Mouse (Mus musculus) intestine, postnatal 0 days (tissue): ENCODE measurements at regions not wholly inside any gene's neighbourhood (a gene's known extent, or its start where the extent isn't known, plus 50 kb on each side); places are given as distances from the start of the nearest gene placed in this dataset.

Experiments
- ATAC-seq: fragments of 200-750 bp; cut with Nextera tagmentation; 2 replicates; pipeline ENCODE4 v1.8.0; 2017; ENCODE audit warnings: mild to moderate bottlenecking, moderate TSS enrichment, moderate library complexity
- H3K27ac ChIP-seq: fragments of 300-500 bp; sonication (generic); 2 replicates; pipeline ENCODE4 v1.5.1; 2014; ENCODE audit warnings: mild to moderate bottlenecking, low read depth, low read length, moderate library complexity
- H3K27me3 ChIP-seq: fragments of 300-500 bp; sonication (generic); replicated peaks from 2 replicates; pipeline ENCODE4 v1.6.1; 2014; ENCODE audit warnings: low read length, mixed read lengths; ENCODE audit not compliant: control insufficient read depth, insufficient read depth
- H3K36me3 ChIP-seq: fragments of 300-500 bp; sonication (generic); 2 replicates; pipeline ENCODE4 v1.6.1; 2014; ENCODE audit warnings: mild to moderate bottlenecking, moderate library complexity; ENCODE audit not compliant: control insufficient read depth, insufficient read depth
- H3K4me1 ChIP-seq: fragments of 300-500 bp; sonication (generic); replicated peaks from 2 replicates; pipeline ENCODE4 v1.6.1; 2014; ENCODE audit warnings: antibody characterized with exemption, low read length, mixed read lengths; ENCODE audit not compliant: control insufficient read depth, insufficient read depth
- H3K4me2 ChIP-seq: fragments of 300-500 bp; sonication (generic); replicated peaks from 2 replicates; pipeline ENCODE4 v1.6.1; 2014; ENCODE audit warnings: low read depth, mild to moderate bottlenecking, moderate library complexity
- H3K4me3 ChIP-seq: fragments of 300-500 bp; sonication (generic); 2 replicates; pipeline ENCODE4 v1.5.1; 2014; ENCODE audit warnings: low read depth, low read length
- H3K9ac ChIP-seq: fragments of 300-500 bp; sonication (generic); 2 replicates; pipeline ENCODE4 v1.6.1; 2014; ENCODE audit warnings: mild to moderate bottlenecking, low read depth, low read length
- H3K9me3 ChIP-seq: fragments of 300-500 bp; sonication (generic); 2 replicates; pipeline ENCODE4 v1.6.1; 2016; ENCODE audit warnings: mixed run types; ENCODE audit not compliant: control insufficient read depth
- CTCF ChIP-seq: sonication (generic); IDR thresholded peaks from 2 replicates; pipeline ENCODE4 v1.5.1; 2016; ENCODE audit warnings: low read depth, mild to moderate bottlenecking, control low read depth, antibody characterized with exemption, moderate library complexity
- WGBS: fragments of 180-500 bp; shearing (Covaris S2); extraction: QIAGEN DNeasy Blood & Tissue Kit; methylation state at CpG from one replicate; pipeline ENCODE4 v1.1.7; 2014; 5-methylcytosine and 5-hydroxymethylcytosine counted together

- TF ChIP-seq CTCF = peak; percentile 64
These were observed 541.6 kb downstream of the Arl4a start for GRCm38 (mm10) chr12:39496203-39496602.

DNA sequence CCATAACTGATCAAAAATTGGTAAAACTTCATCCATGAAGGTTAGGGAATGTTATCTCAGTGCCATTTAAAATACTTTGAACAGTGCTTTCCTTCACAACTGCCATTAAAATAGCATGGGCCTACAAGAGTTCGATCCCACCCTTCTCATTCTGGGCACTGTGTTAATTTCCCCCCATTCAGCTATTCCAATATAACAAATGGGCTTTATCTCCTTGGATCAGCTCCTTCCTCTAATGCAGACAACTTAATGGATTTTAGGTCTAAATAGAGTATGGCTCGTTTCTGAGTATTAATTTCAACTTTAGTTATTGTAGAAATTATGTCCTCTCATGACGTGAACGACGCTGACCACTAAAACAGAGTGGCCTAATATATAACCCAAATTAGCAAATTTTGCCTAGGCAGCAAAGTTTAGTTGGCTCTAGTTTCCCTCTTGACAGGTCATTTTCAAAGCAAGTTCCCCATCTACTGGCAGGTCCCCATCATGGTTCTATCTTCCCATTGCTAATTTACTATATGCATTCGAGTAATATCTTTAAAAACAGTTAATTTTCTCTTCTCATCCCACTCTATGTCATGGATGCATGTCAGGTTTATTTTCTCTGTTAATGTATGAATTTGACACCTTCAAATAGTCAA is 544.1 kb downstream of the Arl4a start:
- Histone ChIP-seq H3K27me3 (no peaks in the 10 kb centered on the region), H3K9ac (no peak overlapping the region), H3K9me3 (no peaks in the 10 kb centered on the region), H3K4me2 (no peak overlapping the region), H3K4me1 (no peaks in the 10 kb centered on the region), H3K36me3 (no peaks in the 10 kb centered on the region), H3K27ac (no peak overlapping the region), H3K4me3 (no peak overlapping the region)
- peak; percentile 63 for TF ChIP-seq CTCF
- 68% methylated on average over 6 of the region's 6 CpGs for WGBS
- no peak for ATAC-seq

More at GRCm38 (mm10) chr12:39496203-39496602, 541.6 kb downstream of the Arl4a start:
- no peak overlapping the region for H3K9ac ChIP-seq
- no peak overlapping the region for H3K4me3 ChIP-seq
- no peak overlapping the region for H3K4me2 ChIP-seq
- no peak for ATAC-seq
- no peaks in the 10 kb centered on the region for H3K9me3 ChIP-seq
- no peaks in the 10 kb centered on the region for H3K27me3 ChIP-seq
- no peaks in the 10 kb centered on the region for H3K4me1 ChIP-seq
- WGBS = 30% methylated on average over 2 of the region's 2 CpGs
- H3K27ac ChIP-seq = no peak overlapping the region
- no peaks in the 10 kb centered on the region for H3K36me3 ChIP-seq

DNA sequence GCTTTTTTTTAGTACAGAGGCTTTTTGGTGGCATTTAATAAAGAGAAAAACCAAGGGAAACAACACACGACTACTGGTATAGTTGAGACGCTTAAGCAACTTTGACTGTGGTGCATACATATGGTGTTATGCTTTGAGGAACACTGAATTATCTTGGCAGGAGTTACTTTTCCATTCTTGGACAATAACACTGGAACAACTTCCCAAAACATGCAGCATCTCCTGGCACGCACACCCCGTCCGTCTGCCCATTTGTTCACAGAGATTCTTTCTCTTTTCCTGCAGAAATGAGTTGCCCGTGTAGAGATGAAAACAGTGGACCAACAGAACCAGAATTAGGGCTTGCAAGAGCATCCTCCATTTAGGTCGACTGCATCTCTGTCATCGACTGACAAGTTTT is 544.7 kb downstream of the Arl4a start:
- H3K4me2 ChIP-seq = no peak overlapping the region
- H3K9ac ChIP-seq = no peak overlapping the region
- H3K27me3 ChIP-seq = no peaks in the 10 kb centered on the region
- TF ChIP-seq CTCF = no peak
- H3K27ac ChIP-seq = no peak overlapping the region
- WGBS = 72% methylated on average over 8 of the region's 8 CpGs
- no peaks in the 10 kb centered on the region for H3K36me3 ChIP-seq
- ATAC-seq = no peak
- no peaks in the 10 kb centered on the region for H3K4me1 ChIP-seq
- H3K4me3 ChIP-seq = no peak overlapping the region
- no peaks in the 10 kb centered on the region for H3K9me3 ChIP-seq

- no peak overlapping the region for H3K9ac ChIP-seq
- H3K36me3 ChIP-seq = no peaks in the 10 kb centered on the region
- H3K4me1 ChIP-seq = no peaks in the 10 kb centered on the region
- no peak overlapping the region for H3K27ac ChIP-seq
- no peak for TF ChIP-seq CTCF
- no peaks in the 10 kb centered on the region for H3K27me3 ChIP-seq
- H3K9me3 ChIP-seq = no peaks in the 10 kb centered on the region
- ATAC-seq = no peak
- no peak overlapping the region for H3K4me2 ChIP-seq
- no peak overlapping the region for H3K4me3 ChIP-seq
These were observed 564.8 kb downstream of the Arl4a start for GRCm38 (mm10) chr12:39472984-39473383.
